Comparison of ENCODE assay signal across 12 mouse cellular contexts in genomic region chr11:50501352-50501751, GRCm38 (mm10).
DNase-seq lines count a peak whose midpoint lies in the region.
"Had no signal": no experiment of that assay in that cellular context is flagged by ENCODE, and none has a peak within 500 bp of the region (broad histone marks: within the 10 kb centered on the region; RNA-seq: fewer than 3 reads in every experiment).

No protein-coding gene starts in this region.

- intact Hi-C loops in left cerebral cortex, postnatal 14 days (cut with DNase I), result no loop called here

- DNase-seq in adrenal gland, adult 2 months, result peak; percentile 34
- no peak for DNase-seq in adrenal gland, adult 18-20 months (ENCODE audit: low spot score in 2 of 2)
- DNase-seq in layer of hippocampus, adult 8-10 months (ENCODE audit: low spot score in 2 of 2), result peak; percentile 19 to 35
- DNase-seq in layer of hippocampus, adult 9-10 months (ENCODE audit: low spot score), result no peak
- peak; percentile 8 for DNase-seq in adrenal gland, postnatal 25 days
- DNase-seq in lung, postnatal 14 days, result peak; percentile 33
- no peak for DNase-seq in kidney, adult 11 months
- DNase-seq in left cerebral cortex, postnatal 14 days (ENCODE audit: low spot score in 2 of 2), result no peak
- DNase-seq: embryo, embryonic 11 days; heart, postnatal 14 days; right cerebral cortex, postnatal 25 days; thymus, postnatal 4 days had no signal

Comparison
In these comparisons a context has a peak if more than half of its experiments do, and no peak if none do; other contexts are left out.
1. DNase-seq: peak in adrenal gland, adult 2 months (single experiment), layer of hippocampus, adult 8-10 months (2 of 2), adrenal gland, postnatal 25 days (single experiment) and lung, postnatal 14 days (single experiment); none in adrenal gland, adult 18-20 months (0 of 2), layer of hippocampus, adult 9-10 months (single experiment), kidney, adult 11 months (single experiment) and left cerebral cortex, postnatal 14 days (0 of 2).